Mouse (Mus musculus): ENCODE data around the gene Clic6. TPM values are rescaled to one million over a fixed set of nuclear protein-coding genes. Genes with fewer than 3 reads are reported as not detected.

Gene Clic6
- total RNA-seq (2023), result not detected

DNA sequence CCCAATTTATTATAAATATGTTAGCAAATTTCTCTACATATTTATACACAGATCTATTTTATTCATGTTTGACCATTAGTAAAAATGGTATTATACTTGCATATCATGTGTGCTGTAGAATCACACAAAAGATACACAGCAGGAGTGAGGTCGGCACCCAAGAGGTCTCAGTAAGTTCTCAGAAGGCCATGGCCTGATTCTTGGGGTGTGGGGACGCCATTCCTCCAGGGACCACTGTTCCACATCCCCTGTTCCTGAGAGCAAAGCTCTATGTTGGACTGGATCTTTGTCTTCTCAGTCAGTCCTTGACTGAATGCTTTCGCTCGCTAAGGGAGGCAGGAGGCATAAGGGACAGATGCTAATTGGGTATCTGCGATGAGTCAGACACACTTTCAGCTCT, at the start of gene Clic6:
TSS of gene Clic6 (plus strand) at position 301 of the 400 bp plus-strand sequence.

DNA sequence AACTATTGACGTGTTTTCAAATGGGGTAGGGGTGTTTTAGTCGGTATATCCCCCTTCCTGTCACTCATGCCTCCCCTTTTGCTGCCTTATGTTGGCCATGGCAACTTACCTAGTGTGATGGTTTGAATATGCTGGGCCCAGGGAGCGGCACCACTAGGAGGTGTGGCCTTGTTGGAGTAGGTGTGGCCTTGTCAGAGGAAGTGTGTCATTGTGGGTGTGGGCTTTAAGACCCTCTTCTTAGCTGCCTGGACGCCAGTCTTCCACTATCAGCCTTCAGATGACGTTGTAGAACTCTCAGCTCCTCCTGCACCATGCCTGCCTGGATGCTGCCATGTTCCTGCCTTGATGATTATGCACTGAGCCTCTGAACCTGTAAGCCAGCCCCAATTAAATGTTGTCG, 14.8 kb upstream of the Clic6 start, which contains the start of gene Rcan1:
TSS of gene Rcan1 (minus strand) at position 162 of the 400 bp plus-strand sequence.

Other genes with a start within 250 kb of the Clic6 start
- gene Kcne2, start 193.3 kb upstream of the Clic6 start, total RNA-seq (2023), result not detected
- 10 to 100 TPM; 26.1 to 30.3 TPM for gene Smim11, start 184.4 kb upstream of the Clic6 start, total RNA-seq (2023)
- gene Fam243, start 164.3 kb upstream of the Clic6 start, total RNA-seq (2023), result not detected
- not detected for gene Kcne1, start 126.3 kb upstream of the Clic6 start, total RNA-seq (2023)
- 1 to 10 TPM; 8.7 to 9.2 TPM for gene Rcan1, start 14.9 kb upstream of the Clic6 start, total RNA-seq (2023)

All from B cell, adult 67 days (primary cell).